Mouse (Mus musculus) gastrocnemius, postnatal 4 days (tissue): ENCODE data around the gene Aqp3. TPM values are rescaled to one million over a fixed set of nuclear protein-coding genes. Genes with fewer than 3 reads are reported as not detected.

Source experiments
- DNase-seq, 2 experiments: peaks; one replicate each; pipeline ENCODE4 v3.0.0; 2021 to 2022; ENCODE audit warnings: low spot score in 2 of 2, mixed read lengths in 2 of 2
- total RNA-seq, 2 experiments: library from RNA; stranded (reverse); gene quantifications; 2 replicates each; pipeline ENCODE4 v1.2.3; 2021

Aqp3 gene
- total RNA-seq, 2 experiments from 2014 or later: 0.49 TPM; not detected in 1

DNA sequence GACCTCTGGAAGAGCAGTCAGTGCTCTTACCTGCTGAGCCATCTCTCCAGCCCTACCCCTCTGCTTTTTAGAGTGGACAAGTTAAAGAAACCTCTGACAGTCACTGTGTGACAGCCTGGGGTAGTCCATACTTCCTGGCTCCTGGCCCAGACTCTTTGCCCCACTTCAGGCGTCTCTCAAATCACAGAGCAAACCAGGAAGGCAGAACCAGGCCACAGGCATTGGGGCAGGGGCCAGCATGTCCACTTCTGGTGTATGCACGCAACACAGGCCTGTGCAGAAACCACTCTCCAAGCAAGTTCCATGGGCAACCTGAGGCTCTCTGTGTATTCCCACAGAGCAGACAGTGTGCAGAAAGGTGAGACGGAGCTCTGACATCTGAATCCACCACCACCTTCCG lies 32.8 kb downstream of the Aqp3 start:
- no peak for DNase-seq

DNA sequence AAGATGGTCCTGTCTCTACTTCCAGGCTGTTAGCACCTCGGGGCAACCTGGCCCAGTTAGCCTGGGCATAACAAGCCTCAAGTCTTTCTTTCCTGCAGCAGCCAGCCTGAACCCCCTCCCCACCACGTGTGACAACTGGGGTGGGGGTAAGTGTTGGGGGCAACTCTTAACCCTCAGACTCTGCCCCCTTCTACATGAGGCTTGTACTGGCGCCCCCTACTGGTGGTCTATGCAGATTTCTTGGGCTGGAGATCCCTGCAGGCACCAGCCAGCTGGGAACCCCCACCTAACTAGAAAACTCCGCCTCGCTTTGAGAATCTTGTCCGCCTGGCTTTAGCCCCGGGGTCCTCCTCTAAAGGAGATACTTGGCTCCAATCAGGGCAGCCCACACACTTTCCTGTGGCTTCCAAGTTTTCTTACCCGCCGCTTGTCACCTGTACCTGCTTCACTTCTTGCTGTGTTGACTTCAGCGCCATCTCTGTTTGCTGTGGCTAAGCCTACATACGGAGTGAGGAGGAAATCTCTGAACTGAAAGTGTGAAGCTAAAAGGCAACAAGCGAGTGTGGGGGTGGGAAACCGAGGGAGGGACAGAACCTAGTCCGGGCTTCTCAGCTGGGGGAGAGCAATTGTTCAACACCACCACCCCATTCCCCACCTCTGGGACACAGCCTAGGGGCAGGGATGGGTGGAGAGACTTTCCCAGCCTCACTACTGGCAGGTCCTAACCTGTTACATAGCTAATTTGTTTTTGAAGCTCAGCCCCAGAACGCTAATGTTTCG lies 33.9 kb downstream of the Aqp3 start:
- DNase-seq: no peak

DNA sequence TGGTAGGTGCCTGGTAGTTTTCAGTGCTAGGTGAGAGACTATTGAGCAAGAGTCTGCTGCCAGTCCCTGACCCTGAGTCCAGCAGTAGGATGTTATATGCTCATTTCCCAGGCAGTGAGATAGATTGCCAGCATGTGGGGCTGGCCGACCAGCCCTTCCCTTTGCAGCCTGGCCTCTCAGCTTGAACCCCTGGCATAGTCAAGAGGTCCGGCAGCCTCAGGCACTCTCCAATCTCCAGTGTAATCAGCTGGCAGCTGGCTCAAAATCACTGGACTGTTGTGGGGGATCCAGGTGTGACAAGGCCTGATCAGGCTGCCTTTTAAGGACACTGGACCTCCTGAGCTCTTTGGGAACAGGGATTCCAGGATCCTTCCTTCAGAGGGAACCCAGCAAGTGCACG lies 34.6 kb downstream of the Aqp3 start:
- no peak for DNase-seq

DNA sequence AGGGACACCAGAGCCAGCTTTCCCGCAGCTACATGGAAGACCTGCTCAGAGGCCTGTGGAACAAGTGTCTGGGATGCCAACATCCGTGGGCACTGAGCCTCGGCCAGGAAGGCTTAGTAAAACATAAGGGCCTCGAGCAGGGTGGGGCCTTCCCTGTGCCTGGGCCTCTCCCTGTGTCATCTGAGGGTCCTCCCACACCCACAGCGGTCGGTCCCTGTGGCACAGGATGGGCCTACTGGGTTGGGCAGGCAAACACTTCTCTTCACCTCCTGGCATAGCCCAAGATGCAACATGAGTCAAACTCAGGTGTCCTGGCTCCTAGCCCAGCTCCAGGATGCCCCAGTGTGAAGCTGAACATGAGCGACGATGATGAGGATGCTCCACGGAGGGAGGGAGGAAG lies 40.6 kb downstream of the Aqp3 start:
- no peak for DNase-seq

DNA sequence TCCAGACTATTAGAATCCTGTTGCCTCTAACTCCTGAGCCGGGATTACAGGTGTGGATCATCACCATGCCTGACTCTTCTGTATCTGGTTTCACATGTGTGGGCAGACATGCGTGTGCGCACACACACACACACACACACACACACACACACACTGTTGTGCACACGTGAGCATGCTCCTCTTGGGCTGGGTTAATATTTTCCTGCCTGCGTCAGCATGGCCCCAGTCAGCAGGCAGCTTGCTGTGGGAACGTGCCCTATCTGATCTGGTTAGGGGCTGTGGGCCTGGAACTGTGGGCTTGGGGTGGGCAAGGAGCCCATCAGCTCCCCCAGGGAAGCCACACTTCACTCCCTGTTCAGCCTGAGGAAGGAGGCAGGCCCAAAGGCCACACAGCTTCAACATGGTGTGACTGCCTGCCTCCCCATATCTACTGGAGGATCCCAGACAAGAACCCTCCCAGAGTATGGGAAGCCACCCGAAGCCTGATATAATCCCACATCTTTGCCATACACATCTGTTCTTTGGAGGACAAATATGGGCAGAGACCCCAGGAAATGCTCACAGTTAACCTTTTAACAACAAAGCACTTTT lies 41.1 kb downstream of the Aqp3 start:
- DNase-seq: no peak

DNA sequence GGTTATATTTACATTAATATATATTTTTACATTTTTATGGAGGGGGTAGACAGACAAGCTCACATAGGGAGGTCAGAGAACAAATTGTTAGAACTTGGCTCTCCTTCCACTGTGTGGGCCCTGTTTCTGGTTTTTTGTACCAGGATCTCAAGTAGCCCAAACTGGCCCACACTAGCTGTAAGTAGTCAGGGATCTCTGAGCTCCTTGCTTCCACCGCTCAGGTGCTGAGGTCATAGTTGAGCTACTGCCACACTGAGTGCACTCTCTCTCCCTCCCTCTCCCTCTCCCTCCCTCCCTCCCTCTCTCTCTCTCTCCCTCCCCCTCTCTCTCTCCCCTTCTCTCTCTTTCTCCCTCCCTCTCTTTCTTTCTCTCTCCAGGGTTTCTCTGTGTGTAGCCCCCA lies 41.7 kb downstream of the Aqp3 start:
- no peak for DNase-seq

DNA sequence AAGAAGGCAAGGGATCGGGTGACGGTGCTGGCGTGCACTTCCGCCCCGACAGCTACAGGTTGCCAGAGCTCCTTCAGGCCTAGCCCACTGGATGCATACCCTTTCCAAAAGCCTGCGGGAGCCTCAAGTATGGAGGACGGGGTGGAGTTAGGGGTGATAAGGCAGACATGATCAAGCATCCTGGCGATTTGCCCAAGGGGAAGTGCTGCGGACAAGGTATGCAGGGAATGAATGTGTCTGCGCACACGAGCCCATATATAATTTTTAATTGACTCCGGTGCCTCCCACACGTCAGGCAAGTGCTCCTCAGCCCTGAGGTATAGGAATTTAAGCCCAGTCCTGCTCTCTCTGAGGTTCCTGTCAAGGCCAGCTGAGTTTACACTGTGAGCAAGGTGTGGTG lies 42.9 kb downstream of the Aqp3 start:
- no peak for DNase-seq

DNA sequence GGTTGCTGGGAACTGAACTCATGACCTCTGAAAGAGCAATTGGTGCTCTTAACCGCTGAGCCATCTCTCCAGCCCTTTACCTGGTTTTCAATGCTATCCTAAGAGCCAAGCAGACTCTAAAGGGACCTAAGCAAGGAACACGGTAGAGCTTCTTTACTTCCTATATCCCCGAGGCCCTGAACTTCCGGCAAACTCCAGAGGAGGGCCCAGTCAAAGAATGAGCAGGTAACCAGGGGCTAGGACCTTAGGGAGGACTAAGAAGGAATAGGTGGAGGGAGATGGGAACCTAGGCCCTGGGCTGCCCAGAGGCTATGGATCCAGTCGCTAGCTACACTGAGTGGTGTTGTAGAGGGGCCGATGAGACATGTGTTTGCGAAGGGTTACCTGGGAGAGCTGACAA lies 46.2 kb downstream of the Aqp3 start:
- no peak for DNase-seq

DNA sequence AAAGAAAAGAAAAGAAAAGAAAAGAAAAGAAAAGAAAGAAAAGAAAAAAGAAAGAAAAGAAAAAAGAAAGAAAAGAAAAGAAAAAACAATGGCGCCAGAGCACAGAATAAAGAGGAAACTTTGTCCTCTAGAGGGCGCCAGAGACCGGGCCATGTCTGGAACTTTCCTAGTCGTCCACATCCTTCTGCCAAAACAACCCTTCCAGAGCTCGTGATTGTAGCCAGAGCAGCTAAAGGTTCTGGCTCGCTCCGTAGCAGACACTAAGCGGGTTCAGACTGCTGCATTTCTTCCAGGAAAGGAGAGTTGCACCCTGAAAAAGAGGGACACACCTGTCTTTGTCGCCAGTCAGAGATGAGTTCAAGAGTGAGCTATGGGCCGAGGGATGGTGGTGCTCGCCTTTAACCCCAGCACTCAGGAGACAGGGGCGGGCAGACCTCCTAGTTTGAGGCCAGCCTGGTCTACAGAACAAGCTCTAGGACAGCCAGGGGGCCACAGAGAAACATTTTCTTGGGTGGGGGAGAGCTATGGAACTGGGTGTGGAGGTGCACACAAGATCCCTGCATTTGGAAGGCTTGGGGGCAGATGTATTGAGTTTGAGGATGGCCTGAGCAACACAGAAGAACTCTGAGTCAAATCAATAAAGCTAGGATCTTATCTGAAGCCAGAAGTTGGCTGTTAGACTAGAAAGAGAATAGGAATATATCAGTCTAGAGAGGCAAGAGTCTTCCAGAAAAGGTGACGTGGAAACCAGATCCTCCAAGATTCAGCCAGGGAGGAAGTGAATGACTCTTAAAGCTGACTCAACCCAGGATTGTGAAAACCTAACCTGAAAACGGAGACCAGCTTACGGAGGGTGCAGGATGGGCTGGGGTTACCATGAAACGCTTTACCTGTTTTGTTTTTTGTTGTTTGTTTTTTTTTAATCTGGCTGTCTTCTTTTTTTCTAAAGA lies 47.0 kb downstream of the Aqp3 start:
- DNase-seq: peak; percentile 69 to 89

DNA sequence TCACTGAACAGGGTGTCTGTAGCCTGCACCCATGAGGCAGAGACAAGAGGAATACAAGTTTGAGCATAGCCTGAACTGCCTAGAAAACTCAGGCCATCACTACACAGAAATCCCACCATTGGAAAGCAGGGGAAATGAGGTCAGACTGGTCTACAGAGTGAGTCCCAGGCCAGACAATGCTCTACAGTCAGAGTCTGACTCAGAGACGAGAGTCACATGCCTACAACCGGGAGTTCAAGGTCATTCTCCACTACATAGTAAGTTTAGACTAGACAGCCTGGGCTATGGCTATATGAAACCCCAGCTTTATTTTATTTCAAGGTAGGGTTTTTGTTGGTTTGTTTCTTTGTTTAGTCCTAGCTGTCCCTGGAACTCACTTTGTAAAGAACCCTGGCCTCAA lies 49.1 kb downstream of the Aqp3 start:
- DNase-seq: no peak

DNA sequence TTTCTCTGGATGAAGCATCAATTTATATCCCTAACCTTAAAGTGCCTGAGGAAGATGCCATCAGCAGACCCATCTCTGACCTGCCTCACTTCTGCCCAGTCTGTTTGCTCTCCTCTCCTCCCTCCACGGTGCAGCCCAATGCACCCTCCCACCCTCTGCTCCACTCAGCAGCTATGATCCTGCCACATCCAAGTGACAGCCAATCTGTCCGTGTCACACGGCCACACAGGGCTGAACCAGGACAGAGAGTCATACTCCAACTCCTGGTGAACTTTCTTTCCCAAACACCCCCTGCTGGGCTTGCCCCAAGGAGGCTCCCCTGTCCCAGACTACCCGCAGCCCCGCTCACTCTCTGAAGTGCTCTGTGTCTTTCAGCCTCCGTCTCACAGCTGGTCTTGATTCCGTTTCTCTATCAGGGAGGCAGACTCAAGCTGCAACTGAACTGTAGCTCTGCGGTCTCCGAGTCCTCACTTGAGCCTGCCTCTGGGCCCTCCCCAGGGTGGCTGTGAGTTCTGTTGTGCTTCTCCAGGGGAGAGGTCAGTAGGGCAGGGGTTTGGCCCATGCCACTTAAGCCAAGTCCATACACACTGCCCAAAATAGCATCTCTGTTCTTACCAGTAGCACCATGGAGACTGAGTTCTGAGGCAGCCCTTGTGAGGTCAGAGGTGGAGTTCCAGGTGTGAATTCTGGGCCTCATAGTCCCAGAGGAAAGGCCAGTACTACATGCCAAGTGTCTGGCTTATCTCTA lies 50.3 kb downstream of the Aqp3 start, which contains the start of gene Aqp7:
Gene Aqp7 (minus strand): TSS at position 616 of the 748 bp plus-strand sequence.
- DNase-seq: no peak

DNA sequence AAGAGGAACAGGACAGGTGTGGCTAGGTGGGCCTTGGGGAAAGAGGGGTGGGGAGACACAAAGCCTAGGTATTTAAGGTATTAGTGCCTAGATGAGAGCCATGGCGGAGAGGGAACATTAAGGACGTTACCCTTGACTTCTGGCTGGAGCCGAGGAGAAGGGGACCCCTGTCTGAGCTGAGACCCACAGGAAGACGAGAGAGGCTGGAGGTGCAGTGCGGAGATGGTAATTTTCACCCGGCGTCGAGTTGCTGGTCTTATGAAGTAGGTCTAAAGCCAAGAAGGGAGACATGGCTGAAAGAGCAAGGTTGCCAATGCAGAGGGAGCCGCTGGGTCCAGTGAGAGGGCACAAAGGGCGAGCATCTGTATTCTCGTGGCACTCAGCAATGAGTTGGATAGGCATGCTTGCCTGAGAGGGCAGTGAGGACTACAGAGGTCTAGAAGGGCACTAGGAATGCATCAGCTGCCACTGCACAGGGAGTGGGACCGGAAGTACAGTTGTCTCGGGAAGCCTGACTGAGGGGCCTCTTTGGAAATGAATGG lies 51.7 kb downstream of the Aqp3 start:
- DNase-seq: no peak

DNA sequence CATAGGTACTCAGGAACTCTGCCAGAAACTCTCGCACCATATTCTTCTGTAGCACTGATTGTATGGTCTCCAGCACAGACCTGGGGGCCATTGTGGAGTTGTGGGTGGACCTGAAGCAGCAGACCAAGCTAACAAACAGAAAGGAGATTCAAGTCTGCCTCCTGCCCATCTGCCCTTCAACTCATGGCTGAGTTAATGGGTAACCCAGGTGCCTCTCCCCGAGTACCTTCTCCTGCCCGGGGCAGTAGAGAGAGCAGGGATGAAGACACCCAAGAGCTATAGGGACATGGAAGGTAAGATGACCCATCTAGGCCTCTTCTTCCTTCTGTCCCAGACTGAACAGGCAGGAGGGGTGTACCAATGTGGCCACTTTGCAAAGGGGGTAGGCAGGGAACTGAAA lies 52.7 kb downstream of the Aqp3 start:
- no peak for DNase-seq

DNA sequence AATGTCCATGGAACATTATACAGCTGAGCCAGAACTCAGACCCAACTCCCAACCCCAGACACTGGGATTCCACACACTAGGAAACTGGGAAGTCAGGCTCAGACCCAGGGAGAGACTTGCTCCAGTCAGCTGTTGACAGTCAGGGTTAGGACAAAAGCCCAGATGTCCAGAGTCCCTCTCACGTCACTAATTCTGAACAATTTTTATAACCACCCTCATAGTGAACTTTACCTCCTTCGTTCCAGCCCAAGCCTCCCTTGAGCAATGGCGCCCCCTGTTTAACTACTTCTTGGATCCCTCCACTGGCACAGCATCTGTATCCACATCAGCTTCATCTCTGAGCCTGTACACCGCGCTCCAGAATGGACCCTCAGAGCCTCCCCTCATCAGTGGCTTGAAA lies 54.0 kb downstream of the Aqp3 start:
- DNase-seq: no peak

DNA sequence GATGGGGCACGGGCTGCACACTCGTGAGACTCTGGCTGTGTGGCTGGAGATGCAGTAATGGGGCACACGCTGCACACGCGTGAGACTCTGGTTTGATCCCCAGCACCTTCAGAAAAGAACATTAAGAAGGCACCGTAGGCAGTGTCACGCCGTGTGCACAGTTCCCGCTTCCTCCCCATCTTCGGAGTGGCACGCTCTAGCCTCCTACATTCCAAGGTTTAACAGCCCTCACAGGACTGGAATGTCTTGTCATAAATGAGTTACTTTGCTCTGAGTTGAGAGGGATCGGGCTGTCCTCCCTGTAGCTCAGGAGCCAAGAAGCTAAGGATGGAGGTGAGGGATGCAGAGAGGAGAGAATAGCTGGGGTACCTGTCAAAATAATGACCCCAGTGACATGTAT lies 55.1 kb downstream of the Aqp3 start:
- DNase-seq: no peak

Other genes starting within 250 kb of the Aqp3 start
- 10 to 100 TPM; 89.0 to 91.4 TPM for gene B4galt1, start 244.2 kb downstream of the Aqp3 start, total RNA-seq
- not detected for gene Spink4, start 178.1 kb downstream of the Aqp3 start, total RNA-seq
- gene Bag1, start 149.9 kb downstream of the Aqp3 start, total RNA-seq: 100 to 1,000 TPM; 174 to 190 TPM
- gene Chmp5, start 149.8 kb downstream of the Aqp3 start, total RNA-seq: 10 to 100 TPM; 40.9 to 43.3 TPM
- gene Nfx1, start 127.3 kb downstream of the Aqp3 start, total RNA-seq: 10 to 100 TPM; 41.7 to 45.6 TPM
- gene Aqp7, start 50.0 kb downstream of the Aqp3 start, total RNA-seq: 10 to 100 TPM in 1 of 2 experiments, 1 to 10 TPM in 1; 8.2 to 10.5 TPM
- gene Nol6, start 26.3 kb upstream of the Aqp3 start, total RNA-seq: 10 to 100 TPM; 23.4 to 26.8 TPM
- gene Ube2r2, start 37.6 kb upstream of the Aqp3 start, total RNA-seq: 10 to 100 TPM; 97.5 to 98.5 TPM
- gene Ubap2, start 177.0 kb upstream of the Aqp3 start, total RNA-seq: 100 to 1,000 TPM; 127 to 136 TPM
- gene Dcaf12, start 216.7 kb upstream of the Aqp3 start, total RNA-seq: 10 to 100 TPM; 36.1 to 38.0 TPM